Mouse (Mus musculus) liver, embryonic 15.5 days (tissue): ENCODE results near the gene Amigo1. TPM values are rescaled to one million over a fixed set of nuclear protein-coding genes. Genes with fewer than 3 reads are reported as not detected.

ENCODE experiments used
- ATAC-seq: fragments of 200-750 bp; cut with Nextera tagmentation; 2 replicates; pipeline ENCODE4 v1.8.0; 2017; ENCODE audit warnings: moderate number of reproducible peaks, mild to moderate bottlenecking, moderate library complexity; ENCODE audit not compliant: insufficient read depth
- H3K27ac ChIP-seq: fragments of 300-500 bp; sonication (generic); replicated peaks from 2 replicates; pipeline ENCODE4 v1.5.1; 2015; ENCODE audit warnings: mild to moderate bottlenecking, inconsistent platforms
- H3K27me3 ChIP-seq: fragments of 300-500 bp; sonication (generic); 2 replicates; pipeline ENCODE4 v1.6.1; 2015; ENCODE audit warnings: mild to moderate bottlenecking, inconsistent platforms
- H3K36me3 ChIP-seq: fragments of 300-500 bp; sonication (generic); replicated peaks from 2 replicates; pipeline ENCODE4 v1.6.1; 2015; ENCODE audit warnings: moderate library complexity, mild to moderate bottlenecking, inconsistent platforms
- H3K4me1 ChIP-seq: fragments of 300-500 bp; sonication (generic); replicated peaks from 2 replicates; pipeline ENCODE4 v1.6.1; 2015; ENCODE audit warnings: inconsistent platforms
- H3K4me2 ChIP-seq: fragments of 300-500 bp; sonication (generic); 2 replicates; pipeline ENCODE4 v1.6.1; 2015; ENCODE audit warnings: moderate library complexity, mild to moderate bottlenecking, inconsistent platforms
- H3K4me3 ChIP-seq: fragments of 300-500 bp; sonication (generic); replicated peaks from 2 replicates; pipeline ENCODE4 v1.5.1; 2015; ENCODE audit warnings: mild to moderate bottlenecking, inconsistent platforms
- H3K9ac ChIP-seq: fragments of 300-500 bp; sonication (generic); 2 replicates; pipeline ENCODE4 v1.6.1; 2015; ENCODE audit warnings: moderate library complexity, mild to moderate bottlenecking, inconsistent platforms
- H3K9me3 ChIP-seq: fragments of 300-500 bp; sonication (generic); replicated peaks from 2 replicates; pipeline ENCODE4 v1.6.1; 2016; ENCODE audit warnings: inconsistent platforms
- WGBS: fragments of 180-500 bp; shearing (Covaris S2); methylation state at CpG from one replicate; pipeline ENCODE4 v1.1.7; 2015; ENCODE audit warnings: mixed read lengths; ENCODE audit not compliant: insufficient replicate concordance; 5-methylcytosine and 5-hydroxymethylcytosine counted together
- polyA plus RNA-seq: library from polyadenylated mRNA; unstranded; fragments of >200 nt; fragmentation: Nextera tagmentation; extraction: Ambion mirVana; gene quantifications from 2 replicates; pipeline ENCODE4 v1.2.1, GENCODE M21; 2015

Gene Amigo1
- polyA plus RNA-seq, 1 experiment from 2014 or later, result 0.75 TPM

DNA sequence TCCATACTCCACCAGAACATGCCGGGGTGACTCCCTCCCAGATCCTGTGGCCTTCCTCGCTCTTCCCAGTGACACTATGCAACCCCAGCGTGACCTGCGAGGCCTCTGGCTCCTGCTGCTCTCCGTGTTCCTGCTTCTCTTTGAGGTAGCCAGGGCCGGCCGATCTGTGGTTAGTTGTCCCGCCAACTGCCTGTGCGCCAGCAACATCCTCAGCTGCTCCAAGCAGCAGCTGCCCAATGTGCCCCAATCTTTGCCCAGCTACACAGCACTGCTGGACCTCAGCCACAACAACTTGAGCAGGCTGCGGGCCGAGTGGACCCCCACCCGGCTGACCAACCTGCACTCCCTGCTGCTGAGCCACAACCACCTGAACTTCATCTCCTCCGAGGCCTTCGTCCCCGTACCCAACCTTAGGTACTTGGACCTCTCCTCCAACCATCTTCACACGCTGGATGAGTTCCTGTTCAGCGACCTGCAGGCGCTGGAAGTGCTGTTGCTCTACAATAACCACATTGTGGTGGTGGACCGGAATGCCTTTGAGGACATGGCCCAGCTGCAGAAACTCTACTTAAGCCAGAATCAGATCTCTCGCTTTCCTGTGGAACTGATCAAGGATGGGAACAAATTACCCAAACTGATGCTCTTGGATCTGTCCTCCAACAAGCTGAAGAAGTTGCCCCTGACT, 1.1 kb downstream of the Amigo1 start:
- Histone ChIP-seq H3K4me3 (peak overlapping the region; percentile 66; the same call in 1 of the 2 replicates), H3K4me1 (peaks cover 15% of the 10 kb centered on the region), H3K9me3 (no peaks in the 10 kb centered on the region), H3K27me3 (peaks cover 62% of the 10 kb centered on the region), H3K9ac (no peak overlapping the region), H3K27ac (no peak overlapping the region), H3K36me3 (no peaks in the 10 kb centered on the region), H3K4me2 (peak overlapping the region; percentile 88)
- 47% methylated on average over 20 of the region's 20 CpGs for WGBS
- no peak for ATAC-seq

GRCm38 (mm10) chr3:108188716-108189490, 2.8 kb downstream of the Amigo1 start:
- H3K27ac ChIP-seq, result no peak overlapping the region
- no peak overlapping the region for H3K9ac ChIP-seq
- no peak overlapping the region for H3K4me2 ChIP-seq
- no peaks in the 10 kb centered on the region for H3K9me3 ChIP-seq
- H3K4me3 ChIP-seq, result no peak overlapping the region
- WGBS, result 62% methylated on average over 9 of the region's 9 CpGs
- ATAC-seq, result no peak
- H3K36me3 ChIP-seq, result no peaks in the 10 kb centered on the region
- peaks cover 15% of the 10 kb centered on the region for H3K4me1 ChIP-seq
- peaks cover 52% of the 10 kb centered on the region for H3K27me3 ChIP-seq

DNA sequence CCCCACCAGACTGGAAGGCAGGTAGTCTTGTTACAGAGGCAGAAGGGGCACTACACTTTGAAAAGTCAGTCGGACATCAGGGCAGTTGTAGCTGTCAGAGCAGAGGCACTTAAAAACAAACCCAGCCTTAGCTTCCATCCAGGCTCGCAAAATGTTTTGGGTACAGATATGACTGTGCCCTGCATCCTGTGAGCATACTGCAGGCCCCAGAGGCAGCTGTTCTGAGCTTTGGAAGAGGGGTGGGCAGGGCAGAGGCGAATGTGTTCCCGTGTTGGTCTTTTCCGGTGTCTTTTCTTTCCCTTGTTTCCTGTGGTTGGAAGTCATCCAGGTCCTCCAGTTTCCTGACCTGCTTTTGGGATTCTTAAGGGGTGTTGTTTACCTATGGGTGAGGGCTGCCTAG, 3.8 kb downstream of the Amigo1 start:
- ATAC-seq, result no peak
- no peak overlapping the region for H3K4me2 ChIP-seq
- 37% methylated on average over 5 of the region's 5 CpGs for WGBS
- no peak overlapping the region for H3K9ac ChIP-seq
- no peaks in the 10 kb centered on the region for H3K9me3 ChIP-seq
- no peaks in the 10 kb centered on the region for H3K36me3 ChIP-seq
- H3K27ac ChIP-seq, result no peak overlapping the region
- peaks cover 15% of the 10 kb centered on the region for H3K4me1 ChIP-seq
- H3K4me3 ChIP-seq, result no peak overlapping the region
- H3K27me3 ChIP-seq, result peaks cover 42% of the 10 kb centered on the region

DNA sequence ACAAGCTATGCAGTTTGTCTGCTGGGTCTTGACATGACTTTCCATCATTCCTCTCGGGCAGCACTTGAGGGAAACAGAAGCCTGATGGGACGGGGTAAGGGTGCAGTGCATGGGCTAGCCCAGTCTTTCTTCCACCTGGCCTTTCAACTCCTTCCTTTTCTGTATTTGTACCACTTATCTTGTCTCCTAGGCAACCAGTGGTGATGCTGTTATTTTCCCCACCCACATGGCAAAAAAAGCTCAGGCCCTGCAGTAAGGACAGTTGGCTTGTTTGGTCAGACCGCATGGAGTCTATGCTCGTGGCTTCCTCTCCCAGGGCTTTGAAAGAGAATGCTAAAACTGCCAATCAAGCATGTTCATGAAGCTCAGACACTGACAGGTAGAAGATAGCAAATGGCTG, 7.6 kb downstream of the Amigo1 start:
- Histone ChIP-seq H3K36me3 (no peaks in the 10 kb centered on the region), H3K4me3 (no peak overlapping the region), H3K27me3 (peaks cover 4% of the 10 kb centered on the region; the same call in 1 of the 2 replicates), H3K4me1 (peaks cover 18% of the 10 kb centered on the region), H3K9ac (no peak overlapping the region), H3K27ac (no peak overlapping the region), H3K9me3 (no peaks in the 10 kb centered on the region), H3K4me2 (no peak overlapping the region)
- ATAC-seq, result no peak
- 52% methylated on average over 4 of the region's 4 CpGs for WGBS

GRCm38 (mm10) chr3:108195287-108195686, 9.2 kb downstream of the Amigo1 start:
- Histone ChIP-seq H3K36me3 (no peaks in the 10 kb centered on the region), H3K27ac (no peak overlapping the region), H3K4me1 (peaks cover 32% of the 10 kb centered on the region), H3K4me3 (no peak overlapping the region), H3K9me3 (no peaks in the 10 kb centered on the region), H3K27me3 (no peaks in the 10 kb centered on the region), H3K9ac (no peak overlapping the region), H3K4me2 (no peak overlapping the region)
- WGBS, result 55% methylated on average over 4 of the region's 4 CpGs
- no peak for ATAC-seq

- peaks cover 38% of the 10 kb centered on the region for H3K4me1 ChIP-seq
- no peak overlapping the region for H3K9ac ChIP-seq
- H3K27ac ChIP-seq, result no peak overlapping the region
- H3K27me3 ChIP-seq, result no peaks in the 10 kb centered on the region
- H3K36me3 ChIP-seq, result no peaks in the 10 kb centered on the region
- no peak overlapping the region for H3K4me2 ChIP-seq
- H3K9me3 ChIP-seq, result no peaks in the 10 kb centered on the region
- WGBS, result 47% methylated on average over 7 of the region's 7 CpGs
- ATAC-seq, result no peak
- H3K4me3 ChIP-seq, result no peak overlapping the region
These were observed 9.9 kb downstream of the Amigo1 start for GRCm38 (mm10) chr3:108195941-108196590.

GRCm38 (mm10) chr3:108197066-108197497, 10.9 kb downstream of the Amigo1 start:
- Histone ChIP-seq H3K4me1 (peaks cover 46% of the 10 kb centered on the region), H3K36me3 (no peaks in the 10 kb centered on the region), H3K27me3 (no peaks in the 10 kb centered on the region), H3K9ac (no peak overlapping the region), H3K4me3 (no peak overlapping the region), H3K27ac (no peak overlapping the region), H3K4me2 (no peak overlapping the region), H3K9me3 (no peaks in the 10 kb centered on the region)
- WGBS, result 44% methylated on average over 14 of the region's 14 CpGs
- ATAC-seq, result no peak

DNA sequence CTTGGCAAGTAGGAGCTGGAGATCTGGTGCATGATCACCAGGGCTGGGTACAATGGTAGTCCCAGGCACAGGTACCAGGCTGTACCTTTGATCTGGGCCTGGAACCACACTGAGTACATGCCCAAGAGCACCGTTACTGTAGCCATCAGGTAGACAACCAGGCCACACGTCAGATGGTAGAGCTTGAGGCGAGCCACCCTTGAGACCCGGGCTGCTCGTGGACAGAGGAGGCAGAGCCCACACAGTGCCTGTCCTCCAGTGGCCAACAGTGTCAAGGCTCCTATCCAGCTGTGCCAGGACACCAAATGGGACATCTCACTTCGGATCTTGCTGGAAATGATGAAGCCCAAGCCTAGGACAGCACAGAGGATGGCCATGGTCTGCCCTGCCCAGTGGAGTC, 13.1 kb downstream of the Amigo1 start:
- 86% methylated on average over 6 of the region's 6 CpGs for WGBS
- Histone ChIP-seq H3K9me3 (no peaks in the 10 kb centered on the region), H3K36me3 (no peaks in the 10 kb centered on the region), H3K9ac (no peak overlapping the region), H3K4me3 (peak overlapping the region; percentile 85), H3K4me2 (peak overlapping the region; percentile 77), H3K4me1 (peaks cover 48% of the 10 kb centered on the region), H3K27me3 (no peaks in the 10 kb centered on the region), H3K27ac (peak overlapping the region; percentile 95; the same call in 1 of the 2 replicates)
- no peak for ATAC-seq

GRCm38 (mm10) chr3:108200329-108201323, 14.5 kb downstream of the Amigo1 start, which contains the start of gene Cyb561d1:
TSS of gene Cyb561d1 (minus strand) at chr3:108201212.
- Histone ChIP-seq H3K4me2 (peak within 1 kb of the TSS; percentile 77), H3K27ac (peak within 1 kb of the TSS; percentile 95), H3K9ac (peak within 1 kb of the TSS; percentile 83), H3K9me3 (no peaks in the 10 kb centered on the region), H3K4me1 (peaks cover 47% of the 10 kb centered on the region), H3K4me3 (peak within 1 kb of the TSS; percentile 85), H3K36me3 (no peaks in the 10 kb centered on the region; the same call in 1 of the 2 replicates), H3K27me3 (no peaks in the 10 kb centered on the region)
- WGBS, result 3% methylated on average over 44 of the region's 44 CpGs
- peak; percentile 94 for ATAC-seq

DNA sequence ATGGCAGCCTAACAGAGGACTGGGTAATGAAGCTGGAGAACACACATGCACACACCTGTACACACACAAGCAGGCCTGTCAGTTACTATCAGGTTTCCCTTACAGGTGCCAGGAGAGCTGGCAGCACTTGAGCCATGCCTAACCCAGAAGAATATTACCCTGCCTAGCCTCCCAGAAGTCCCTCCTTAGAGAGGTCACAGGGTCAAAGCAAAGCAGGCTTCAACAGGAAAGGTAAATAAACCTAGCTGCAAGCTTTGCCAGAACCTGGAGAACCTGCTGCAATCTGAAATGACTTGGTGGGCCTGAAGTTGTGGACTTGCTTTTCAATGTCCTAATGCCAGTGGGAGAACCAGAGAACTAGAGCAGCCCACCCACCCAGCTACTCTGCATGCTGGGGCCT, 16.4 kb downstream of the Amigo1 start:
- no peak overlapping the region for H3K9ac ChIP-seq
- H3K4me1 ChIP-seq, result peaks cover 31% of the 10 kb centered on the region
- peaks cover 5% of the 10 kb centered on the region for H3K36me3 ChIP-seq
- ATAC-seq, result no peak
- H3K4me3 ChIP-seq, result no peak overlapping the region
- no peak overlapping the region for H3K4me2 ChIP-seq
- no peaks in the 10 kb centered on the region for H3K27me3 ChIP-seq
- no peaks in the 10 kb centered on the region for H3K9me3 ChIP-seq
- H3K27ac ChIP-seq, result no peak overlapping the region
